Mouse (Mus musculus): ENCODE data around the gene Nhsl2. TPM values are rescaled to one million over a fixed set of nuclear protein-coding genes. Genes with fewer than 3 reads are reported as not detected.

The Nhsl2 gene
- polyA plus RNA-seq, 1 experiment from 2014 or later, result 0.76 TPM

GRCm38 (mm10) chrX:101953256-101953655, 104.1 kb downstream of the Nhsl2 start:
- Histone ChIP-seq H3K27ac (no peak overlapping the region), H3K36me3 (no peaks in the 10 kb centered on the region), H3K4me1 (replicated peaks) (no peaks in the 10 kb centered on the region), H3K9ac (no peak overlapping the region), H3K4me2 (no peak overlapping the region), H3K4me3 (replicated peaks) (no peak overlapping the region), H3K27me3 (peaks cover 10% of the 10 kb centered on the region; the same call in 1 of the 2 replicates), H3K9me3 (replicated peaks) (no peaks in the 10 kb centered on the region)
- 69% methylated on average over 2 of the region's 2 CpGs for WGBS (ENCODE audit: insufficient replicate concordance)
- DNase-seq (no peak), ATAC-seq (ENCODE audit: low read depth) (no peak)

GRCm38 (mm10) chrX:101953787-101954491, 104.8 kb downstream of the Nhsl2 start:
- no peaks in the 10 kb centered on the region for H3K4me1 ChIP-seq (replicated peaks)
- 8% methylated on average over 17 of the region's 30 CpGs for WGBS (ENCODE audit: insufficient replicate concordance)
- peak; percentile 86 for ATAC-seq (ENCODE audit: low read depth)
- H3K4me2 ChIP-seq, result peak overlapping the region; percentile 52
- H3K4me3 ChIP-seq (replicated peaks), result no peak overlapping the region
- no peak overlapping the region for H3K27ac ChIP-seq
- no peak overlapping the region for H3K9ac ChIP-seq
- H3K9me3 ChIP-seq (replicated peaks), result no peaks in the 10 kb centered on the region
- H3K27me3 ChIP-seq, result peaks cover 13% of the 10 kb centered on the region; the same call in 1 of the 2 replicates
- peak; percentile 57 for DNase-seq
- H3K36me3 ChIP-seq, result no peaks in the 10 kb centered on the region

- Histone ChIP-seq H3K36me3 (no peaks in the 10 kb centered on the region), H3K4me2 (peak overlapping the region; percentile 52; the same call in 1 of the 2 replicates), H3K9me3 (replicated peaks) (no peaks in the 10 kb centered on the region), H3K4me3 (replicated peaks) (no peak overlapping the region), H3K27ac (no peak overlapping the region), H3K4me1 (replicated peaks) (no peaks in the 10 kb centered on the region), H3K27me3 (peaks cover 13% of the 10 kb centered on the region; the same call in 1 of the 2 replicates), H3K9ac (no peak overlapping the region)
- 44% methylated on average over 6 of the region's 6 CpGs for WGBS (ENCODE audit: insufficient replicate concordance)
- DNase-seq (no peak), ATAC-seq (ENCODE audit: low read depth) (no peak)
Observed at GRCm38 (mm10) chrX:101954492-101954851, 105.3 kb downstream of the Nhsl2 start.

- WGBS (ENCODE audit: insufficient replicate concordance), result 60% methylated on average over 4 of the region's 4 CpGs
- H3K27me3 ChIP-seq, result peaks cover 11% of the 10 kb centered on the region; the same call in 1 of the 2 replicates
Observed at GRCm38 (mm10) chrX:101961848-101962247, 112.7 kb downstream of the Nhsl2 start.

GRCm38 (mm10) chrX:101963711-101964110, 114.5 kb downstream of the Nhsl2 start:
- DNase-seq, result no peak

More at GRCm38 (mm10) chrX:101961848-101962247, 112.7 kb downstream of the Nhsl2 start:
- H3K27ac ChIP-seq, result no peak overlapping the region
- no peak for ATAC-seq (ENCODE audit: low read depth)
- no peaks in the 10 kb centered on the region for H3K9me3 ChIP-seq (replicated peaks)
- H3K4me1 ChIP-seq (replicated peaks), result no peaks in the 10 kb centered on the region
- no peaks in the 10 kb centered on the region for H3K36me3 ChIP-seq
- H3K4me2 ChIP-seq, result no peak overlapping the region
- no peak overlapping the region for H3K9ac ChIP-seq
- no peak overlapping the region for H3K4me3 ChIP-seq (replicated peaks)
- DNase-seq, result no peak

GRCm38 (mm10) chrX:101973028-101973427, 123.8 kb downstream of the Nhsl2 start:
- Histone ChIP-seq H3K27ac (no peak overlapping the region), H3K4me2 (no peak overlapping the region), H3K36me3 (no peaks in the 10 kb centered on the region), H3K4me3 (replicated peaks) (no peak overlapping the region), H3K9me3 (replicated peaks) (no peaks in the 10 kb centered on the region), H3K9ac (no peak overlapping the region), H3K4me1 (replicated peaks) (no peaks in the 10 kb centered on the region), H3K27me3 (peaks cover 3% of the 10 kb centered on the region; the same call in 1 of the 2 replicates)
- no peak for DNase-seq
- 49% methylated on average over 3 of the region's 3 CpGs for WGBS (ENCODE audit: insufficient replicate concordance)
- ATAC-seq (ENCODE audit: low read depth), result no peak

More at GRCm38 (mm10) chrX:101963711-101964110, 114.5 kb downstream of the Nhsl2 start:
- Histone ChIP-seq H3K27ac (no peak overlapping the region), H3K36me3 (no peaks in the 10 kb centered on the region), H3K4me2 (no peak overlapping the region), H3K4me3 (replicated peaks) (no peak overlapping the region), H3K9me3 (replicated peaks) (no peaks in the 10 kb centered on the region), H3K27me3 (peaks cover 5% of the 10 kb centered on the region; the same call in 1 of the 2 replicates), H3K4me1 (replicated peaks) (no peaks in the 10 kb centered on the region), H3K9ac (no peak overlapping the region)
- ATAC-seq (ENCODE audit: low read depth), result no peak
- 58% methylated on average over 3 of the region's 3 CpGs for WGBS (ENCODE audit: insufficient replicate concordance)

GRCm38 (mm10) chrX:101976931-101977330, 127.7 kb downstream of the Nhsl2 start:
- Histone ChIP-seq H3K9me3 (replicated peaks) (no peaks in the 10 kb centered on the region), H3K4me1 (replicated peaks) (no peaks in the 10 kb centered on the region), H3K27ac (no peak overlapping the region), H3K9ac (no peak overlapping the region), H3K27me3 (no peaks in the 10 kb centered on the region; the same call in 1 of the 2 replicates), H3K4me2 (no peak overlapping the region), H3K36me3 (no peaks in the 10 kb centered on the region), H3K4me3 (replicated peaks) (no peak overlapping the region)
- 41% methylated on average over 3 of the region's 3 CpGs for WGBS (ENCODE audit: insufficient replicate concordance)
- no peak for ATAC-seq (ENCODE audit: low read depth)
- no peak for DNase-seq

GRCm38 (mm10) chrX:101978861-101979260, 129.7 kb downstream of the Nhsl2 start:
- 36% methylated on average over 2 of the region's 2 CpGs for WGBS (ENCODE audit: insufficient replicate concordance)
- peaks cover 4% of the 10 kb centered on the region; the same call in 1 of the 2 replicates for H3K27me3 ChIP-seq
- H3K27ac ChIP-seq, result no peak overlapping the region
- no peaks in the 10 kb centered on the region for H3K4me1 ChIP-seq (replicated peaks)
- H3K4me3 ChIP-seq (replicated peaks), result no peak overlapping the region
- ATAC-seq (ENCODE audit: low read depth), result no peak
- H3K9me3 ChIP-seq (replicated peaks), result no peaks in the 10 kb centered on the region
- H3K9ac ChIP-seq, result no peak overlapping the region
- no peaks in the 10 kb centered on the region for H3K36me3 ChIP-seq
- no peak for DNase-seq
- no peak overlapping the region for H3K4me2 ChIP-seq

- H3K27me3 ChIP-seq, result peaks cover 8% of the 10 kb centered on the region; the same call in 1 of the 2 replicates
- no peak overlapping the region for H3K4me3 ChIP-seq (replicated peaks)
- H3K9me3 ChIP-seq (replicated peaks), result no peaks in the 10 kb centered on the region
- no peak overlapping the region for H3K4me2 ChIP-seq
- WGBS (ENCODE audit: insufficient replicate concordance), result 41% methylated on average over 5 of the region's 5 CpGs
- ATAC-seq (ENCODE audit: low read depth) (no peak), DNase-seq (no peak)
- H3K36me3 ChIP-seq, result no peaks in the 10 kb centered on the region
- H3K4me1 ChIP-seq (replicated peaks), result no peaks in the 10 kb centered on the region
- H3K9ac ChIP-seq, result no peak overlapping the region
- no peak overlapping the region for H3K27ac ChIP-seq
Observed at GRCm38 (mm10) chrX:101979267-101979666, 130.1 kb downstream of the Nhsl2 start.

- no peak overlapping the region for H3K9ac ChIP-seq
- no peak overlapping the region for H3K27ac ChIP-seq
- H3K4me3 ChIP-seq (replicated peaks), result no peak overlapping the region
- H3K4me1 ChIP-seq (replicated peaks), result no peaks in the 10 kb centered on the region
- H3K4me2 ChIP-seq, result no peak overlapping the region
- WGBS (ENCODE audit: insufficient replicate concordance), result 71% methylated on average over 2 of the region's 2 CpGs
- peaks cover 9% of the 10 kb centered on the region; the same call in 1 of the 2 replicates for H3K27me3 ChIP-seq
- ATAC-seq (ENCODE audit: low read depth), result no peak
- H3K9me3 ChIP-seq (replicated peaks), result no peaks in the 10 kb centered on the region
- no peak for DNase-seq
- no peaks in the 10 kb centered on the region for H3K36me3 ChIP-seq
Observed at GRCm38 (mm10) chrX:101980586-101980985, 131.4 kb downstream of the Nhsl2 start.

- Histone ChIP-seq H3K27me3 (peaks cover 9% of the 10 kb centered on the region; the same call in 1 of the 2 replicates), H3K27ac (no peak overlapping the region), H3K9ac (no peak overlapping the region), H3K4me1 (replicated peaks) (no peaks in the 10 kb centered on the region), H3K4me3 (replicated peaks) (no peak overlapping the region), H3K9me3 (replicated peaks) (no peaks in the 10 kb centered on the region), H3K4me2 (no peak overlapping the region), H3K36me3 (no peaks in the 10 kb centered on the region)
- DNase-seq (no peak), ATAC-seq (ENCODE audit: low read depth) (no peak)
- WGBS (ENCODE audit: insufficient replicate concordance), result 26% methylated on average over 2 of the region's 2 CpGs
Observed at GRCm38 (mm10) chrX:101981450-101981849, 132.3 kb downstream of the Nhsl2 start.

GRCm38 (mm10) chrX:101983638-101984037, 134.5 kb downstream of the Nhsl2 start:
- Histone ChIP-seq H3K36me3 (no peaks in the 10 kb centered on the region), H3K9ac (no peak overlapping the region), H3K4me3 (replicated peaks) (no peak overlapping the region), H3K27me3 (peaks cover 13% of the 10 kb centered on the region; the same call in 1 of the 2 replicates), H3K4me1 (replicated peaks) (no peaks in the 10 kb centered on the region), H3K27ac (no peak overlapping the region), H3K4me2 (no peak overlapping the region), H3K9me3 (replicated peaks) (no peaks in the 10 kb centered on the region)
- DNase-seq (no peak), ATAC-seq (ENCODE audit: low read depth) (no peak)
- WGBS (ENCODE audit: insufficient replicate concordance), result 41% methylated on average over 6 of the region's 6 CpGs

All from liver, embryonic 13.5 days (tissue).